Mouse (Mus musculus) thymus, postnatal 10 days (tissue): ENCODE results near the gene Tas2r135.

Source experiments
- DNase-seq, 2 experiments: peaks; one replicate each; pipeline ENCODE4 v3.0.0; 2021; ENCODE audit warnings: low spot score in 2 of 2

Tas2r135 gene

DNA sequence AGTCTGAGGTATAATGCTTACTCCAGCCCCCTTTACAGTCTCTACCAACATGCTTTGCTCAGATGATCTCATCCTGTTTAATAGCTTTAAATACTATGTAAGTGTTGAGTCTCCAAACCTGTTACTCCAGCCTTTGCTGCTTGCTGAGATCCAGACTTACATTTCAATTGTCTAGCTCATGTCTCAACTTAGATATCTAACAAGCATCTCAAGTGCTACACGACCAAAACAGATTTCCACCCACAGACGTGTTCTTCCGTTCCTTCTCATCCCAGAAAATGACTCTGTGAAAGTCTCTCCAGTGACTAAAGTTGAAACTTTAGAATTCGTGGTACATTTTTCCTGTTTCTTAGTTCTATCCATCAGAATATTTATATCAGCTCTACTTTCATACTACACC lies 21.1 kb downstream of the Tas2r135 start:
- DNase-seq, result no peak

DNA sequence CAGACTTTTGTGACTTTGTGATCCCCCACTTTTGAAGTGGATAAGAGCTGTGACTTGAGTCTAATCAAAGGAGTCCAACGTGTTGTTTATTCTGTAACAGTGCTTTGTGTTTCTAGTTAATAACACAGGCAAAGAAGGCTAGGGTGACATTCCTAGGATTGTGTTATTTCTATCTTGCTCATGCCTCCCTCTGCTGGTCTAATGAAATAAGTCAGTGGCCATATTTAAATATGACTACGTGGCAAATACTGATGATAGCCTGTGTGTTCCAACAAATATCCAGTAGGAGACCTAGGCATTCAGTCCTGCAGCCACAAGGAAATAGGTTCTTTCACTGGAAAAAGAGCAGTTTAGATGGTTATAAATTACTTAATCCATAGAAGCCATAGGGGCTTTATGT lies 28.3 kb downstream of the Tas2r135 start:
- DNase-seq, result no peak

DNA sequence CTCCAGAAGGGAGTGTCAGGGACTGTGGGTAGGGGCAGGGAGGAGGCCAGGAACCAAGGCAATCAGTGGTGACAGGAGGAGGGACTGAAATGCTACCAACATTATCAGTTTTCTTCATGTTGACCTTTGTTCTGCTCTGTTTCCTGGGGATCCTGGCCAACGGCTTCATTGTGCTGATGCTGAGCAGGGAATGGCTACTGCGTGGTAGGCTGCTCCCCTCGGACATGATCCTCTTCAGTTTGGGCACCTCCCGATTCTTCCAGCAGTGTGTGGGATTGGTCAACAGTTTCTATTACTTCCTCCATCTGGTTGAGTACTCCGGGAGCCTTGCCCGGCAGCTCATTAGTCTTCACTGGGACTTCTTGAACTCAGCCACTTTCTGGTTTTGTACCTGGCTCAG lies 29.2 kb downstream of the Tas2r135 start, which contains the start of gene Tas2r126:
Gene Tas2r126, plus strand, starts transcription at position 90 of the 400 bp plus-strand sequence.
- no peak for DNase-seq

DNA sequence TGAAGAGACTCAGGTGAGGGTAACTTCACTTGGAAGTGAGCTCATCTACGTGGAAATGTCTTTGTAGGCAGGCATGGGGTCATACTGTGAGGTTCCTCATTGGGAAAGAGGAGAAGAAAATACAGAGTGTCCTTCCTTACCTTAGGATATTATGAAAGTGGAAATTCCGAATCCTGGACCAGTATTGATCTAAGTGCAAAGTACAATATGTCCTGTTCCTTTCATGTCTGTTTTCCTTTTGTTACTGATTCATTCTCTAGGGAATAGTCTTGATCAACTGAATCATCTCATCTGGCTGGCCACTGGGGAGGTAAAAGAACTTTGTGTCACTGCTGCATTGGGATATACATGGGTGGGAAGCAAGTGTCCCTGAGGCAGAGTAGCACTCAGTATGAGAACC lies 30.3 kb downstream of the Tas2r135 start:
- no peak for DNase-seq

DNA sequence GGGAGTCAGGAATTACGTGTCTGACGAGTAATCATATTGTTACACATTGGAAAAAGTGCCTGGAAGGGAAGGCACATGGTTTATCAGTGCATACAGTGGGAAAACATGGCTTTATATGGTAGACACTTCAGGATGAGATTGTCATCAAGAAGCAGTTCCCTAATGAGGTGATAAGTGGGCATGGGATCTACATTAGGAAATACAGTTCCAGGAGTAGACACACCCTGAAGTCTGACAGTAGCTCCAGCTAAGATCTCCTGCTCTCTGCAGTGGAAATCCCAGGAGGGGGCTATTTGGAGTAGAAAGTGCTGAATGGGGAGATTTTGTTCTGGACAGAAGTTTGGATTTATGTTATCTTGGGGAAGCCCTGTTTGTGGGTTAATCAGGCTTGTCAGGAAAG lies 36.2 kb downstream of the Tas2r135 start:
- DNase-seq, result no peak

DNA sequence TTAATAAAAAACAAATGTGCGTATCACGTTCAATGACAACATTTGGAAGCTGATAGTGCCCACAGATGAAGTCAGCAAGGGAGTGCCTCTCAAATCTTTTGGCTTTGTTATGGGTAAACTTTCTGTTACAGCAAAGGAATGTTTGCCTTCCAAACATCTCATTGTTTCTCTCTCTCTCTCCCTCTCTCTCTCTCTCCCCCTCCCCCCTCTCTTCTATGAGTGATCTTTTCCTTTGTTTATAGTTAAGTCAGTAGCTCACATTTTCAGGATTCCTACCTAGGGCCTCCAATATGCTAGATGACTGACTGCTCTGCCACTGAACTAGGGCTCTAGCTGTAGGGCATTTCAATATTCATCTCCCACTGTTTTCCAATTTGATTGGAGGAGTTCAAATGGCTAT lies 39.3 kb downstream of the Tas2r135 start:
- no peak for DNase-seq

DNA sequence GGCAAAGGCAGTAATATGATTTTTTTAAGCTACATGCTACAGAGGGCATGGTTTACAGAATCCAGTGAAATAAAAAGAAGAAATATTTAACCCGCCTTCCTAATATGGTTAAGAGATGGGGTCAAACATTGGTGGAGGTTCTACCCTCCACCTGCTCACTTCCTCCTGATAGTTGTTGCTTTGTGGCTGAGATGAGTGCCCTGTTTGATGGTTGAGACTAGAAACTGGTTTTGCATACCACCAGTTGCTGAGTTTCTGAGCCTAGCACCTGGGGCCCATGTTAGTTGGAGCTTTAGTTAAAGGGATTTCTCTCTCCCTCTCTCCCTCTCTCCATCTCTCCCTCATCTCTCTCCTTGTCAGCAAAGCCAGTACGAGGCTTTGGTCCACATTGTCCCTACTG lies 42.1 kb downstream of the Tas2r135 start:
- DNase-seq, result no peak
